Mouse (Mus musculus): ENCODE results near the gene Papolg. TPM values are rescaled to one million over a fixed set of nuclear protein-coding genes. Genes with fewer than 3 reads are reported as not detected.

The Papolg gene
- polyA plus RNA-seq, 1 experiment, result 1.1 TPM

- TF ChIP-seq CTCF (IDR thresholded peaks at IDR 0.05; ENCODE audit: extremely low read depth, insufficient read length, insufficient replicate concordance, low read depth, low read length), result no peak
- no peak for TF ChIP-seq POLR2A (IDR thresholded peaks at IDR 0.05; ENCODE audit: low read depth, low read length)
- no peaks in the 10 kb centered on the region for H3K27me3 ChIP-seq (ENCODE audit: control insufficient read depth, insufficient read depth, low read length)
- H3K4me1 ChIP-seq (ENCODE audit: control insufficient read depth, insufficient read depth, insufficient read length, low read length), result no peaks in the 10 kb centered on the region
- H3K27ac ChIP-seq (ENCODE audit: insufficient read depth, low read depth, low read length), result no peak overlapping the region; the same call in 1 of the 2 replicates
- H3K36me3 ChIP-seq (ENCODE audit: control insufficient read depth, insufficient read depth, low read length), result no peaks in the 10 kb centered on the region
- H3K4me3 ChIP-seq (ENCODE audit: low read depth, low read length), result no peak overlapping the region
- 67% methylated on average over 3 of the region's 3 CpGs for WGBS
These were observed 71.8 kb downstream of the Papolg start for GRCm38 (mm10) chr11:23823244-23823643.

GRCm38 (mm10) chr11:23821652-23822051, 73.4 kb downstream of the Papolg start:
- TF ChIP-seq POLR2A (IDR thresholded peaks at IDR 0.05; ENCODE audit: low read depth, low read length), result no peak
- TF ChIP-seq CTCF (IDR thresholded peaks at IDR 0.05; ENCODE audit: extremely low read depth, insufficient read length, insufficient replicate concordance, low read depth, low read length), result no peak
- no peaks in the 10 kb centered on the region for H3K4me1 ChIP-seq (ENCODE audit: control insufficient read depth, insufficient read depth, insufficient read length, low read length)
- H3K27ac ChIP-seq (ENCODE audit: insufficient read depth, low read depth, low read length), result no peak overlapping the region
- WGBS, result 80% methylated on average over 2 of the region's 2 CpGs
- H3K4me3 ChIP-seq (ENCODE audit: low read depth, low read length), result no peak overlapping the region
- H3K27me3 ChIP-seq (ENCODE audit: control insufficient read depth, insufficient read depth, low read length), result no peaks in the 10 kb centered on the region
- no peaks in the 10 kb centered on the region for H3K36me3 ChIP-seq (ENCODE audit: control insufficient read depth, insufficient read depth, low read length)

GRCm38 (mm10) chr11:23820977-23821376, 74.1 kb downstream of the Papolg start:
- no peaks in the 10 kb centered on the region for H3K36me3 ChIP-seq (ENCODE audit: control insufficient read depth, insufficient read depth, low read length)
- no peak for TF ChIP-seq CTCF (IDR thresholded peaks at IDR 0.05; ENCODE audit: extremely low read depth, insufficient read length, insufficient replicate concordance, low read depth, low read length)
- TF ChIP-seq POLR2A (IDR thresholded peaks at IDR 0.05; ENCODE audit: low read depth, low read length), result no peak
- H3K4me3 ChIP-seq (ENCODE audit: low read depth, low read length), result no peak overlapping the region
- WGBS, result 69% methylated on average over 2 of the region's 2 CpGs
- no peaks in the 10 kb centered on the region for H3K27me3 ChIP-seq (ENCODE audit: control insufficient read depth, insufficient read depth, low read length)
- no peaks in the 10 kb centered on the region for H3K4me1 ChIP-seq (ENCODE audit: control insufficient read depth, insufficient read depth, insufficient read length, low read length)
- H3K27ac ChIP-seq (ENCODE audit: insufficient read depth, low read depth, low read length), result no peak overlapping the region

- Histone ChIP-seq H3K27ac (ENCODE audit: insufficient read depth, low read depth, low read length) (no peak overlapping the region), H3K4me3 (ENCODE audit: low read depth, low read length) (no peak overlapping the region), H3K27me3 (ENCODE audit: control insufficient read depth, insufficient read depth, low read length) (no peaks in the 10 kb centered on the region), H3K36me3 (ENCODE audit: control insufficient read depth, insufficient read depth, low read length) (no peaks in the 10 kb centered on the region), H3K4me1 (ENCODE audit: control insufficient read depth, insufficient read depth, insufficient read length, low read length) (no peaks in the 10 kb centered on the region)
- no peak for TF ChIP-seq CTCF (IDR thresholded peaks at IDR 0.05; ENCODE audit: extremely low read depth, insufficient read length, insufficient replicate concordance, low read depth, low read length)
- TF ChIP-seq POLR2A (IDR thresholded peaks at IDR 0.05; ENCODE audit: low read depth, low read length), result no peak
- 75% methylated on average over 1 of the region's 1 CpGs for WGBS
These were observed 76.3 kb downstream of the Papolg start for GRCm38 (mm10) chr11:23818745-23819144.

Other genes with a start within 250 kb of the Papolg start
- gene Pus10, start 229.6 kb downstream of the Papolg start, polyA plus RNA-seq (2012; rRNA removed), result 0.36 and 0.51 TPM in 2 replicates
- 2.7 and 6.0 TPM in 2 replicates for gene Pex13, start 229.3 kb downstream of the Papolg start, polyA plus RNA-seq (2012; rRNA removed)
- 0.67 and 1.5 TPM in 2 replicates for gene Rel, start 124.3 kb downstream of the Papolg start, polyA plus RNA-seq (2012; rRNA removed)
- gene A830031A19Rik, start 179.8 kb upstream of the Papolg start, polyA plus RNA-seq (2012; rRNA removed), result not detected in 2 replicates
- 2.0 and 3.7 TPM in 2 replicates for gene Bcl11a, start 182.8 kb upstream of the Papolg start, polyA plus RNA-seq (2012; rRNA removed)